Mouse (Mus musculus) embryonic facial prominence, embryonic 12.5 days (tissue): ENCODE data around the gene Gm10842. TPM values are rescaled to one million over a fixed set of nuclear protein-coding genes. Genes with fewer than 3 reads are reported as not detected.

Experiments used
- ATAC-seq: fragments of 200-750 bp; cut with Nextera tagmentation; 2 replicates; pipeline ENCODE4 v1.8.0; 2017; ENCODE audit not compliant: insufficient number of reproducible peaks, insufficient read depth, low FRiP score, low TSS enrichment
- H3K27ac ChIP-seq: fragments of 300-500 bp; sonication (generic); 2 replicates; pipeline ENCODE4 v1.5.1; 2016; ENCODE audit warnings: mild to moderate bottlenecking
- H3K27me3 ChIP-seq: fragments of 300-500 bp; sonication (generic); 2 replicates; pipeline ENCODE4 v1.6.1; 2016; ENCODE audit warnings: mild to moderate bottlenecking, moderate library complexity
- H3K36me3 ChIP-seq: fragments of 300-500 bp; sonication (generic); 2 replicates; pipeline ENCODE4 v1.6.1; 2016; ENCODE audit warnings: mild to moderate bottlenecking
- H3K4me1 ChIP-seq: fragments of 300-500 bp; sonication (generic); 2 replicates; pipeline ENCODE4 v1.6.1; 2016
- H3K4me2 ChIP-seq: fragments of 300-500 bp; sonication (generic); replicated peaks from 2 replicates; pipeline ENCODE4 v1.6.1; 2016; ENCODE audit warnings: mild to moderate bottlenecking, moderate library complexity
- H3K4me3 ChIP-seq: fragments of 300-500 bp; sonication (generic); 2 replicates; pipeline ENCODE4 v1.5.1; 2016; ENCODE audit warnings: mild to moderate bottlenecking
- H3K9ac ChIP-seq: fragments of 300-500 bp; sonication (generic); 2 replicates; pipeline ENCODE4 v1.6.1; 2016; ENCODE audit warnings: mild to moderate bottlenecking, moderate library complexity
- H3K9me3 ChIP-seq: fragments of 300-500 bp; sonication (generic); 2 replicates; pipeline ENCODE4 v1.6.1; 2016; ENCODE audit warnings: mild to moderate bottlenecking, moderate library complexity
- WGBS: fragments of 180-500 bp; shearing (Covaris S2); methylation state at CpG from one replicate; pipeline ENCODE4 v1.1.7; 2016; 5-methylcytosine and 5-hydroxymethylcytosine counted together
- polyA plus RNA-seq: library from polyadenylated mRNA; unstranded; fragments of >200 nt; fragmentation: Nextera tagmentation; extraction: Ambion mirVana; gene quantifications from 2 replicates; pipeline ENCODE4 v1.2.1, GENCODE M21; 2016

The Gm10842 gene
- polyA plus RNA-seq, 1 experiment from 2014 or later = not detected

DNA sequence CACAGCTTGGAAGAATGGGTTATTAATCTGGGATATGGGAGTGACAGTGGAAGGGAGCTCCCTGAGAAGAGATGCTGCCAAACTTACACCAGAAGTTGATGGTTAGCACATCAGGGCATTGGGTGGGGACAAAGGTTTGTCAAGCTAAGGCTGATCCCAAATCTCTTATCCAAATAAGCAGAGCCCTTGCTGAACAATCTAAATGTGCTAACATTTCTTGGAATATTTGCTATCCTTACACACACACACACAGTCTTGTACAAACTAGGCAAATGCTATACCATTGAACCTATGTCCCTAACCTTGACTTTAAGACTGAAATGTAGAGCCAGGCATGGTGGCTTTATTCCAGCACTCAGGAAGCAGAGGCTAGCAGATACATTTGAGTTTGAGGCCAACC is 3.1 kb upstream of the Gm10842 start:
- Histone ChIP-seq H3K36me3 (peaks cover 24% of the 10 kb centered on the region), H3K9ac (no peak overlapping the region), H3K27me3 (no peaks in the 10 kb centered on the region), H3K27ac (no peak overlapping the region), H3K4me3 (no peak overlapping the region), H3K4me1 (no peaks in the 10 kb centered on the region), H3K9me3 (no peaks in the 10 kb centered on the region), H3K4me2 (no peak overlapping the region)
- ATAC-seq = no peak

DNA sequence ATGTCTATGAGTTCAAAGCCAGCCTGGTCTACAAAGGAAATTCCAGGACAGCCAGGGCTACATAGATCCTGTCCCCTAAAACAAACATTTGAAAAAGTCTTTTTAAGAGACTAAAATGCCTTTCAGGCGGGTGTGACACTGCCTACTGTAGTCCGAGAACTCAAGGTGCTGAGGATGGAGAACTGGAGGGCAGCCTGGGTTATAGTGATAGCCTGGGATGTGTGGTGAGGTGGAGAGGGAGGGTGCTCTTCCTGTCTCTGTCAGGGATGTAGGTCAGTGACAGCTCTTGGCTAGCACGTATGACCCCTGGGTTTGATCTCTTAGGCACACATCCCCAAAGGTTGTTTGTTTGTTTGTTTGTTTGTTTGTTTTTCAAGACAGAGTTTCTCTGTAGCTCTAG is 2.6 kb upstream of the Gm10842 start:
- Histone ChIP-seq H3K27ac (no peak overlapping the region), H3K4me1 (no peaks in the 10 kb centered on the region), H3K9ac (no peak overlapping the region), H3K4me3 (no peak overlapping the region), H3K27me3 (no peaks in the 10 kb centered on the region), H3K9me3 (no peaks in the 10 kb centered on the region), H3K36me3 (peaks cover 20% of the 10 kb centered on the region), H3K4me2 (no peak overlapping the region)
- ATAC-seq = no peak
- 84% methylated on average over 3 of the region's 3 CpGs for WGBS

DNA sequence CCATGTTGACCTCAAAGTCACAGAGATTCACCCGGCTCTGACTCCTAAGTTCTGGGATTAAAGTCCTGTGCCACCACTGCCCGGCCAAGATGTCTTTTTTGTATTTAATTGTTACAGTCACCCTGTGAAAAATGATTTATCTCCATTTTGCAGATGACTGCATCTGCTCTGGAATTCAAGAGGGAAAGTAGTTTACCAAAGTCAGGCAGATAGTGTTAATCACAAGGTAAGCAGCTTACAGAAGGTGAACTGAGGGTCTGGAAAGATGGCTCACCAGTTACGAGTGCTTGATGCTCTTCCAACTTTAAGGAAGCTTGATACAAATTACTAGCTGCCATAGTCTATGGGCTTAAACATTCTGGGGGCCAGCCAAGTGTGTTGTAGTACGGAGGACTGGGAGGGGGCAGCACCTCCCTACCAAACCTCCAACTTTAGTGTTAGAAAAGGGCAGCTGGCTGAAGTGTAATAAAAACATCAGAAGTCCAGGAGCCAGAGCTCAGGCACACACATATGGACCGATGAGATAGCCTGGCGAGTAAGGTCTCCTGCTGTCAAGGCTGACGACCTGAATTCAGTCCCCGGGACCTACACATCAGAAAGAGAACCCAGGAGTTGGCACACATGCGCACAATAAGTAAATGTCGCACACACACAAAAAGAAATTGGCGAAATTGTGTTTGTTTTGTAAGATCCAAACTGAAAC is 2.0 kb upstream of the Gm10842 start:
- no peaks in the 10 kb centered on the region for H3K4me1 ChIP-seq

DNA sequence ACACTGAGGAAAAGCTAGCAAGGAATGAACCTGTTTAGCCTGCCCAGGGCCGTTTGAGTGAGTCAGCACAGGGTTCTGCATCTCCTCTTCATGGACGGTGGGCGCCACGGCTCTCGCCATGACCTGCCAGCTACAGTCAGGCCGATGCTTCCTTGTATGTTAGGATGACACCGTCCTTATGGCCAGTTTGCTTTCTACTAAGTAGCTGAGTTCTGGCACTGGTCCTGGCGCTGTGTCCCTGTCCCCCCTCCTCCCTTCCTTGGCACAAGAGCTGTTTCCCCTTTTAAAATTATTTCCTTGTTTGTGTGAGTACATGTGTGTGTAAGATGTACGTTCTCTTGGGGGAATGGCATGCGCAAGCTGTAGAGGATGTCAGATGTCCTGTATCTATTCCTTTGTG is 1.5 kb upstream of the Gm10842 start:
- H3K9ac ChIP-seq = no peak overlapping the region
- H3K9me3 ChIP-seq = no peaks in the 10 kb centered on the region
- no peak for ATAC-seq
- H3K4me3 ChIP-seq = no peak overlapping the region
- no peaks in the 10 kb centered on the region for H3K4me1 ChIP-seq
- 85% methylated on average over 10 of the region's 10 CpGs for WGBS
- no peaks in the 10 kb centered on the region for H3K27me3 ChIP-seq
- no peak overlapping the region for H3K27ac ChIP-seq
- peaks cover 9% of the 10 kb centered on the region for H3K36me3 ChIP-seq
- H3K4me2 ChIP-seq = no peak overlapping the region

More for the DNA sequence above, 2.0 kb upstream of the Gm10842 start:
- H3K27ac ChIP-seq = no peak overlapping the region
- WGBS = 78% methylated on average over 11 of the region's 11 CpGs
- H3K4me2 ChIP-seq = no peak overlapping the region
- H3K27me3 ChIP-seq = no peaks in the 10 kb centered on the region
- H3K9me3 ChIP-seq = no peaks in the 10 kb centered on the region
- no peak overlapping the region for H3K9ac ChIP-seq
- peaks cover 15% of the 10 kb centered on the region for H3K36me3 ChIP-seq
- no peak overlapping the region for H3K4me3 ChIP-seq
- no peak for ATAC-seq

DNA sequence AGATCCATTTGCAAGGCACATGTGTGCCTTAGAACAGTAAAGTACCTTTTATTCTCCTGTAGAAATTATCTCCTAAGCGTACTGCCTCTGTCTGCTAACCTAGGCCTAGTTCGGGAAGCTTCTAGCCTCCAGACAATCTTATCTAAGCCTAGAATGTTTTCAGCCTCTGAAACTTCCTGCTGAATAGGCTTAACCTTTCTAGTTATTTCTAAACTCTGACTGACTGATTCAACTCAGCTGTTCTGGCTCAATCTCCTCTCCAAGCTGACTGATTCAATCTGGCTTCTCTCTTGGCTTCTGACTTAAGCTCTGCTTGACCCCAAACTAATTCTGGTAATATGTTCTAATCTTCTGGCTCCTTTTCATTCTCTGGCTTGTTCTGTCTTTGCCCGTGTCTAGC is 2.7 kb downstream of the Gm10842 start:
- Histone ChIP-seq H3K27ac (no peak overlapping the region), H3K4me1 (peaks cover 23% of the 10 kb centered on the region), H3K27me3 (peaks cover 9% of the 10 kb centered on the region; the same call in 1 of the 2 replicates), H3K36me3 (no peaks in the 10 kb centered on the region), H3K9me3 (no peaks in the 10 kb centered on the region), H3K4me3 (no peak overlapping the region), H3K9ac (no peak overlapping the region), H3K4me2 (no peak overlapping the region)
- WGBS = 69% methylated on average over 3 of the region's 3 CpGs
- no peak for ATAC-seq

DNA sequence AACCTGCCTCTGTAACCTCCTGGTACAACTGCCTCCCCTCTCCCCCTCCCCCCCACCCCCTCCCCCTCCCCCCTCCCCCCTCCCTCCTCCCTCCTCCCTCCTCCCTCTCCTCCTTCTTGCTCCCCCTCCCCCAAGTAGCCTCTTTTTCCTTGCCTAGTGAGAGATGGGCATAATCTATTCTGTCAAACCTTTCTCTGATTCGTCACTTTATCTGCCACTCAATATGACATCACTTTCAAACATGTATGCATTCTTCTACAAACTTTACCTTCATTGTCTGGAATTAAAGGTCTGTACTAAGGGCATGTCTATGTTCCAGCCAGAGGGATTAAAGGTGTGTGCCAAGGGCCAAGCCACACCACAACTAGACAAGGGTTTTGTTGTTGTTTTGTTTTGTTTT is 3.1 kb downstream of the Gm10842 start:
- ATAC-seq = no peak
- H3K36me3 ChIP-seq = no peaks in the 10 kb centered on the region
- H3K9ac ChIP-seq = no peak overlapping the region
- H3K9me3 ChIP-seq = no peaks in the 10 kb centered on the region
- WGBS = 91% methylated on average over 1 of the region's 1 CpGs
- no peak overlapping the region for H3K4me3 ChIP-seq
- peaks cover 9% of the 10 kb centered on the region; the same call in 1 of the 2 replicates for H3K27me3 ChIP-seq
- peaks cover 23% of the 10 kb centered on the region for H3K4me1 ChIP-seq
- H3K27ac ChIP-seq = no peak overlapping the region
- no peak overlapping the region for H3K4me2 ChIP-seq

DNA sequence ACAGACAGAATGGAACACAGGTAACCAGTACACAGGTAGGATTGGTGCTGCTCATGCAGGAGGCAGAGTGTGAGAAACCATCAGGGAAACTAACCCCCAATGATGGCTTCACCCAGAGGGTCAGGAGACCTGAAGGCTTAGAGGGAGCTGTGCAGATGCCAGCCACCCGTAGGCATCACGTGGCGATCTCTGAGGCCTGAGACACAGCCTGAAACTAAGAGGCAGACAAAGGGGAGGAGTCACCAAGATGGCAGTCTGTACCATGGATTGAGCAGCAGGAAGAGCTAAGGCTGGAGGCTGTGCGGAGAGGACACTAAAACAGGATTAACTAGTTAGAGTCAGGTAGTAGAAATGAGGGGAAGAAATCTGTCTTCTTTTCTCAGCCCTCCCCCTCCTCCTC is 4.0 kb downstream of the Gm10842 start:
- H3K4me3 ChIP-seq = no peak overlapping the region
- WGBS = 60% methylated on average over 4 of the region's 4 CpGs
- no peak overlapping the region for H3K9ac ChIP-seq
- no peak overlapping the region for H3K4me2 ChIP-seq
- H3K27ac ChIP-seq = no peak overlapping the region
- peaks cover 9% of the 10 kb centered on the region; the same call in 1 of the 2 replicates for H3K27me3 ChIP-seq
- ATAC-seq = no peak
- H3K36me3 ChIP-seq = no peaks in the 10 kb centered on the region
- peaks cover 26% of the 10 kb centered on the region for H3K4me1 ChIP-seq
- no peaks in the 10 kb centered on the region for H3K9me3 ChIP-seq

DNA sequence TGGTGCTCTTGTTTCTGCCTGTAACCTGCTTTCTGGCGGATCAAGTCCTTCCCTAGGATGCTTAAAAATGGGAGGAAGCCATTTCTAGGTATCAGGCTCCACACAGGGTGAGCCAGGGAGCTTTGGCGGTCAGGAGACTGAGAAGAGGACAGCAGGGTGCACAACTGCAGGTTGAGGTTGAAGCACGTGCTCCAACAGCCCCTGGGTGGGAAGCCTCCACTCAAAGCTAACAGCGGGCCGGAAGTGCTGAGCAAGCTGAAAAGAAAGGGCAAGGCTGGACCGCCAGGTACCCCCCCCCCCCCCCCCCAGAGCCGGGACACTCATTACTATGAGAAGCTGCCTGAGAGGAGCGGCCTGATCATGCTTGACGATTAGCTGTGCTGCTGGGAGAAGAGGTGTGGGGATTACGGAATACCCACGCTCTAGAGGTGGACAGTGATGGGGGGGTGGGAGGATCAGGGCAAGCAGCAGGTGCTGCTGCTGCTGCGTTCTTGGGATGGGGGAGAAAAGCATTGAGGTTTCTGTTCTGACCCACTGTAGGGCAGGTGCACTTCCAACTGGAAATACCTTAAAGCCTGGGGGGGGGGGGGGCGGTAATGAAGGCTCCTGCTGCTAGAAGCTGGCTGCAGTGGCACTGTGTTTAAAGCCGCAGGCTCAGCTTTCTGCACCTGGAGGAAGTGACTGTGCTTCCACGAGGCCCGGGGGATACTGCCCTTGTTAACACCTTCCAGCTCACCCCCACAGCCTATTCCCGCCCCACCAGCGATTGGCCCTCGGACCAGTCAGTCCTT is 4.7 kb downstream of the Gm10842 start:
- no peak for ATAC-seq
- Histone ChIP-seq H3K4me3 (no peak overlapping the region), H3K27ac (no peak overlapping the region), H3K4me1 (peaks cover 32% of the 10 kb centered on the region), H3K9me3 (no peaks in the 10 kb centered on the region), H3K36me3 (no peaks in the 10 kb centered on the region), H3K27me3 (peaks cover 9% of the 10 kb centered on the region; the same call in 1 of the 2 replicates), H3K9ac (peak overlapping the region; percentile 20; the same call in 1 of the 2 replicates), H3K4me2 (0 out of 2 replicates have a peak overlapping the region, but pooled peaks have one; percentile 9)
- WGBS = 19% methylated on average over 18 of the region's 19 CpGs

DNA sequence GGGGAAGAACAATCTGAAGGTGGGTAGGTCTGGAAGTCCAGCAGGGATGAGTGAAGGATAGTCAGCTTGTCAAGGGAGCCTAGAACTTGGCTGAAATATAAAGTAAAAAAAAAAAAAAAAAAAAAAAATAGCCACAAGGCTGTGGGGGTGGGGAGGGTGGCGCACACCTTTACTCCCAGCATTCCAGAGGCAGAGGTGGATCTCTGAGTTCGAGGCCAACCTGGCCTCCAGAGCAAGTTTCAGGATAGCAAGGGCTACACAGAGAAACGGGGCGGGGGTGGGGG is 5.3 kb downstream of the Gm10842 start:
- Histone ChIP-seq H3K27ac (no peak overlapping the region), H3K4me1 (peaks cover 33% of the 10 kb centered on the region), H3K9ac (no peak overlapping the region), H3K9me3 (no peaks in the 10 kb centered on the region), H3K27me3 (peaks cover 9% of the 10 kb centered on the region; the same call in 1 of the 2 replicates), H3K4me2 (no peak overlapping the region), H3K4me3 (no peak overlapping the region), H3K36me3 (no peaks in the 10 kb centered on the region)
- no CpG with 5 or more reads among the region's 4 CpGs for WGBS
- no peak for ATAC-seq

DNA sequence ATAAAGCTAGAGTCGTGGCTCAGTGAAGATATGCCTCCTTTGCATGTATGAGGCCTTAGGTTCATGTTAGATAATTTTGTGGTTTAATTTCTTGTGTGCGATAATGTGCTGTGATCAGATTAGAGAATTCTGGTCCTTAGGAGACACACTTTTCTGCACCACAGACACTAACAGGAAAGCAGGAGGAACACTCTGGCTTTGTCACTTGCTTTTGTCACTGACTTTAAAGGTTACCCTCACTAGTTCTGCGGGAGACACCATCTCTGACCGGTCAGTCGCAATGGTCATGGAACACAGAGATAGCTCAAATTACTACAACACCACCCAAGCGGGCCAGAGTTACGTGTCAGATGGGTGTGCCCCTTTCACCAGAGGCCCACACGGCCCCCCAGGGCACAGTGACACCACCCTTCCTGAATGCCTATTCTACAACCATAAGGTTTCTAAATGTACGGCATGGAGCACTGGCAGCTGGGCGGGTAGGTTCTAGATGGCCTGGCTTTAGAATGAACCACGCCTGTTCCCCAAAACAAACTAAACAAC is 5.7 kb downstream of the Gm10842 start:
- Histone ChIP-seq H3K9ac (no peak overlapping the region), H3K27me3 (peaks cover 9% of the 10 kb centered on the region; the same call in 1 of the 2 replicates), H3K4me3 (no peak overlapping the region), H3K9me3 (no peaks in the 10 kb centered on the region), H3K36me3 (no peaks in the 10 kb centered on the region), H3K4me2 (no peak overlapping the region), H3K4me1 (peaks cover 33% of the 10 kb centered on the region), H3K27ac (no peak overlapping the region)
- WGBS = 43% methylated on average over 11 of the region's 11 CpGs
- no peak for ATAC-seq

DNA sequence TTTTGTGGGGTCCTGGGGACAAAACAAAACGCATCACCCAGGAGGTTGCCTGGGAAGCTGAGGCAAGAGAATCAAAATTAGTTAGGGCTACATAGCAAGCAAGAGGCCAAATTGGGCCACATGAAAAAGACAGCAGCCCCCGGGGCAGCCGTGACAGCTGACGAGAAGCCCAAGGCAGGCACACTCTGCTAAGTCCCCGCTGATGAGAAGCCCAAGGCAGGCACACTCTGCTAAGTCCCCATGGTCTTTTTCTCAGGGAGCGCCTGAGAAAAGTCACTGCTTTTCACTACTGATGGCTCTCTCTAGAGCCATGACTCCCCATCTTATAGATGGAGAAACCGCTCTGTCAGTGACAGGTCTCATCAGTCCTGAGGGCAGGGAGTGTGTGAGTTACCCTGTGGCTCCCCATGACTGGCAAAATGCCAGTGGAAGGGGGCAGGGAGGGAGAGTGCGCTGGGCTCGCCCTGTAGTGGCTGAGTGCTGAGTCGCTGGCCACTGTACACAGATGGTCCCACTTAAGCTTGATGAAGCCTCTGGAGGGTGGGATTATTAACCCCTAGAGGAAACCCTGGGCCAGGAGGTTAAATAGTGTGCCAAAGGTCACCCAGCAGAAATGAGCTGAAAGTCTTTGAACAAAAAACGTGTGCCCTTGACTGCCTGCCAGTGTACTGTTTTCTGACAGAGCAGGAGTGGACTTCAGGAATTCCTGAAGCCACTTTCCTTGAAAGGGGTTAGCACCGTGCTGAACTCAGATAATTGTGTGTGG is 6.6 kb downstream of the Gm10842 start:
- no peak overlapping the region for H3K9ac ChIP-seq
- H3K27ac ChIP-seq = 0 out of 2 replicates have a peak overlapping the region, but pooled peaks have one; percentile 1
- H3K4me1 ChIP-seq = peaks cover 33% of the 10 kb centered on the region
- ATAC-seq = no peak
- H3K4me3 ChIP-seq = no peak overlapping the region
- H3K9me3 ChIP-seq = no peaks in the 10 kb centered on the region
- H3K36me3 ChIP-seq = no peaks in the 10 kb centered on the region
- peaks cover 9% of the 10 kb centered on the region; the same call in 1 of the 2 replicates for H3K27me3 ChIP-seq
- no peak overlapping the region for H3K4me2 ChIP-seq
- WGBS = 7% methylated on average over 12 of the region's 12 CpGs
